Mouse (Mus musculus) forebrain, embryonic 13.5 days (tissue): Measurements from ENCODE around the gene Rps2. TPM values are rescaled to one million over a fixed set of nuclear protein-coding genes. Genes with fewer than 3 reads are reported as not detected.

Source experiments
- ATAC-seq: fragments of 200-750 bp; cut with Nextera tagmentation; 2 replicates; pipeline ENCODE4 v1.8.0; 2017
- H3K27ac ChIP-seq: fragments of 300-500 bp; sonication (generic); 2 replicates; pipeline ENCODE4 v1.5.1; 2015; ENCODE audit warnings: inconsistent platforms, mild to moderate bottlenecking, moderate library complexity
- H3K27me3 ChIP-seq: fragments of 300-500 bp; sonication (generic); 2 replicates; pipeline ENCODE4 v1.6.1; 2015; ENCODE audit warnings: mild to moderate bottlenecking, inconsistent platforms
- H3K36me3 ChIP-seq: fragments of 300-500 bp; sonication (generic); 2 replicates; pipeline ENCODE4 v1.6.1; 2015; ENCODE audit warnings: mild to moderate bottlenecking, inconsistent platforms; ENCODE audit not compliant: poor library complexity, severe bottlenecking
- H3K4me1 ChIP-seq: fragments of 300-500 bp; sonication (generic); 2 replicates; pipeline ENCODE4 v1.6.1; 2015; ENCODE audit warnings: inconsistent platforms
- H3K4me2 ChIP-seq: fragments of 300-500 bp; sonication (generic); 2 replicates; pipeline ENCODE4 v1.6.1; 2015; ENCODE audit warnings: inconsistent platforms, mild to moderate bottlenecking, moderate library complexity
- H3K4me3 ChIP-seq: fragments of 300-500 bp; sonication (generic); 2 replicates; pipeline ENCODE4 v1.5.1; 2015; ENCODE audit warnings: mild to moderate bottlenecking, inconsistent platforms
- H3K9ac ChIP-seq: fragments of 300-500 bp; sonication (generic); 2 replicates; pipeline ENCODE4 v1.6.1; 2015; ENCODE audit warnings: mild to moderate bottlenecking, inconsistent platforms
- H3K9me3 ChIP-seq: fragments of 300-500 bp; sonication (generic); replicated peaks from 2 replicates; pipeline ENCODE4 v1.6.1; 2016; ENCODE audit warnings: inconsistent platforms
- WGBS: fragments of 180-500 bp; shearing (Covaris S2); methylation state at CpG from one replicate; pipeline ENCODE4 v1.1.7; 2015; 5-methylcytosine and 5-hydroxymethylcytosine counted together
- polyA plus RNA-seq: library from polyadenylated mRNA; unstranded; fragments of >200 nt; fragmentation: Nextera tagmentation; extraction: Ambion mirVana; gene quantifications from 2 replicates; pipeline ENCODE4 v1.2.1, GENCODE M21; 2015

The Rps2 gene
- polyA plus RNA-seq, 1 experiment from 2014 or later, result 992 TPM

DNA sequence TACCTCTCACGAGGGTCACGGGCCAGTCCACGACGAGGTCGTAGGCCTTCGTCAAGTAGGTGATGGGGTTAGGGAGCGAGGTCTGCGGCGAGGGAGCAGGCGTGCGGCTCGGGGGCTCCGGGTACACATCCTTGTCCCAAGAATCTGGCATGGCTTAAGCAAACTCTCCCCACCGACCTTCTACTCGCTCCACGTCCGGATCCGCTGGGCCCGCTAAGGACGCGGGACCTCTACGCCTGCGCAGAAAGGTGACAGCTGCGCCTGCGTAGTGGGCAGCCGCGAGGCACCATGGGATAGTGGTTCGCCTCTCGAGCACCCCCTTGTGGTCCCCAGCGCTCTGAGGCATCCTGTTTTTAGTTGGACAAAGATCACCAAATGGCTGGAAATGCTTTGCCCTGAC, 6.3 kb downstream of the Rps2 start, which contains the start of gene Ndufb10:
TSS of gene Ndufb10 (minus strand) at position 295 of the 400 bp plus-strand sequence.
- peaks cover 31% of the 10 kb centered on the region for H3K4me1 ChIP-seq
- peak within 1 kb of the TSS; percentile 82 for H3K4me3 ChIP-seq
- H3K4me2 ChIP-seq, result peak within 1 kb of the TSS; percentile 94
- H3K9ac ChIP-seq, result peak within 1 kb of the TSS; percentile 96
- ATAC-seq, result peak; percentile 74
- peaks cover 17% of the 10 kb centered on the region for H3K36me3 ChIP-seq
- H3K27ac ChIP-seq, result peak within 1 kb of the TSS; percentile 65
- H3K27me3 ChIP-seq, result peaks cover 10% of the 10 kb centered on the region
- WGBS, result under 1% methylated on average over 30 of the region's 30 CpGs
- H3K9me3 ChIP-seq, result no peaks in the 10 kb centered on the region

DNA sequence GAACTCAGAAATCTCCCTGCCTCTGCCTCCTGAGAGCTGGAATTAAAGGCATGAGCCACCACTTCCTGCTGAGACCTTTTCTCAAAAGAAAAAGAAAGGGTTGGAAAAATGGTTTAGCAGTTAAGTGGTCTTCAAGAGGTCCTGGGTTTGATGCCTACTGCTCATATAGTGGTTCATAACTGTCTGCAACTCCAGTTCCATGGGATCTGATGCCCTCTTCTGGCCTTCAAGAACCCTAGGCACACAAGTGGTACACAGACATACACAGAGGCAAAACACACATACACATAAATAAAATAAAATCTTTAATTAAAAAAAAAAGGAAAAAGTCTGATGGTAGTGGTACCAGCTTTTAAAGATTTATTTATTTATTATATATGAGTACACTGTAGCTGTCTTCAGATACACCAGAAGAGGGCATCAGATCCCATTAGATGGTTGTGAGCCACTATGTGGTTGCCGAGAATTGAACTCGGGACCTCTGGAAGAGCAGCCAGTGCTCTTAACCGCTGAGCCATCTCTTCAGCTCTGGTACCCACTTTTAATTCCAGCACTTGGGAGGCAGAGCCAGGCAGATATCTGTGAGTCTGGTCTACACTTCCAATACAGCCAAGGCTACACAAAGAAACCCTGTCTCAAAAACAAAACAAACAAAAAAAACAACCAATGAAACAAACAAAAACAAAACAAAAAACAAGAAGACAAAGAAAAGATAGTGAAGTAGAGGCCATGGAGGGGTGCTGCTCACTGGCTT, 7.9 kb downstream of the Rps2 start:
- 80% methylated on average over 3 of the region's 3 CpGs for WGBS
- no peak for ATAC-seq

DNA sequence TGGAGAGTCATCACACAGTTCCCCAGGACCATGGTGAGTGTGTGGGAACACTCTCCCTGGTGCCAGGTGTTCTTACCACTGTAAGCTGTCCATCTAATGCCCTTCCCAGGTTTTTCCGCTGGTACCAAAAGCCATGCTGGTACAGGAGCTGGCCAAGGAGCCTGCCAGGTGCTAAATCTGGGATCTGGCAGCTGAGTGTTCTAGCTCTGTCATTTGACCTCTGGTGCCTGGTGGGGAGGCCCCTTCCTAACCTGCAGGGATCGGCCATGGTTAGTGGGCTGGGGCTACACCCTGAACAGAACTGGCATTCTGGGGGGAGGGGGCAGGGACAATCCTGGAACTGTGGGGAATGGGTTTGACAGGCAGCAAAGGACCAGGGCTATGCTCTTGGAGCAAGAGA, 9.7 kb downstream of the Rps2 start, which contains the start of gene Rpl3l:
TSS of gene Rpl3l (plus strand) at position 203 of the 400 bp plus-strand sequence.
- Histone ChIP-seq H3K4me2 (no peak within 1 kb of the TSS), H3K27ac (no peak within 1 kb of the TSS), H3K9ac (peak within 1 kb of the TSS; percentile 13; the same call in 1 of the 2 replicates), H3K9me3 (no peaks in the 10 kb centered on the region), H3K36me3 (peaks cover 1% of the 10 kb centered on the region; the same call in 1 of the 2 replicates), H3K4me3 (no peak within 1 kb of the TSS), H3K27me3 (peaks cover 10% of the 10 kb centered on the region), H3K4me1 (peaks cover 15% of the 10 kb centered on the region)
- no peak for ATAC-seq
- 68% methylated on average over 2 of the region's 2 CpGs for WGBS

More for the DNA sequence above, 7.9 kb downstream of the Rps2 start:
- Histone ChIP-seq H3K4me2 (no peak overlapping the region), H3K4me1 (peaks cover 31% of the 10 kb centered on the region), H3K36me3 (peaks cover 17% of the 10 kb centered on the region), H3K27me3 (peaks cover 10% of the 10 kb centered on the region), H3K27ac (no peak overlapping the region), H3K9ac (no peak overlapping the region), H3K4me3 (no peak overlapping the region), H3K9me3 (no peaks in the 10 kb centered on the region)

DNA sequence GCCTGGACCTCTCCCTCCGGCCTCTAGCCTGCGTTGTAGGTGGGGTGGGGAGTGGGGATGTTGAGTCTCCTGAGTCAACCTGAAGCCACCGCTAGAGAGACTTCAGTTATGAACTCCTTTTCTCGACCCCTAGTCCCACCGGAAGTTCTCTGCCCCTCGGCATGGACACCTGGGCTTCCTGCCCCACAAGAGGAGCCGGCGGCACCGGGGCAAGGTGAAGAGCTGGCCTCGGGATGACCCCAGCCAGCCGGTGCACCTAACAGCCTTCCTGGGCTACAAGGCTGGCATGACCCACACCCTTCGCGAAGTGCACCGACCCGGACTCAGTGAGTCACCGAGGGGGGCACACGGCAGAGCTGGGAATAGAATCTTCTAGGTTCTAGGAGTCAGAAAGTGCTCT, 10.3 kb downstream of the Rps2 start:
- no peaks in the 10 kb centered on the region for H3K9me3 ChIP-seq
- H3K27me3 ChIP-seq, result peaks cover 11% of the 10 kb centered on the region
- H3K4me3 ChIP-seq, result no peak overlapping the region
- H3K9ac ChIP-seq, result 0 out of 2 replicates have a peak overlapping the region, but pooled peaks have one; percentile 0
- no peak for ATAC-seq
- peaks cover 9% of the 10 kb centered on the region for H3K4me1 ChIP-seq
- H3K27ac ChIP-seq, result no peak overlapping the region
- WGBS, result 76% methylated on average over 17 of the region's 17 CpGs
- no peaks in the 10 kb centered on the region for H3K36me3 ChIP-seq
- H3K4me2 ChIP-seq, result no peak overlapping the region

DNA sequence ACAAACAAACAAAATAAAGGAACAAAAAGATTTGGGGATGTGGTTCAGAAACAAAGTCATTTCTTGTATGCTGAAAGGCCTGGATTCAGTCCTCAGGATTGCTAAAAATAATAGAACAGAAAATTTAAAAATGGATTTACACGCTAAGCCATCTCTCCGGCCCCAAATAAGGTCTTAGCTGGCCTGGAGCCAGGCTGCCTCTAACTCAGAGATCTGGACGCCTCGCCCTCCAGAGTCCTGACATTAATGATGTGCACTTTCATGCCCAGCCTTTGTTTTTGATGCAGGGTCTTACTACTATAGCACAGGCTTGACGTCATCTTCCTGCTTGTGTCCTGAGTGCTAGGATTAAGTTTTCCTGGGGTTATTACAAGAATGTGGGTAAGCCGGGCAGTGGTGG, 11.2 kb downstream of the Rps2 start:
- no peak overlapping the region for H3K4me2 ChIP-seq
- H3K27ac ChIP-seq, result no peak overlapping the region
- peaks cover 17% of the 10 kb centered on the region for H3K27me3 ChIP-seq
- no peak overlapping the region for H3K4me3 ChIP-seq
- H3K9me3 ChIP-seq, result no peaks in the 10 kb centered on the region
- peaks cover 3% of the 10 kb centered on the region; the same call in 1 of the 2 replicates for H3K4me1 ChIP-seq
- 79% methylated on average over 6 of the region's 6 CpGs for WGBS
- H3K9ac ChIP-seq, result no peak overlapping the region
- H3K36me3 ChIP-seq, result no peaks in the 10 kb centered on the region
- no peak for ATAC-seq

DNA sequence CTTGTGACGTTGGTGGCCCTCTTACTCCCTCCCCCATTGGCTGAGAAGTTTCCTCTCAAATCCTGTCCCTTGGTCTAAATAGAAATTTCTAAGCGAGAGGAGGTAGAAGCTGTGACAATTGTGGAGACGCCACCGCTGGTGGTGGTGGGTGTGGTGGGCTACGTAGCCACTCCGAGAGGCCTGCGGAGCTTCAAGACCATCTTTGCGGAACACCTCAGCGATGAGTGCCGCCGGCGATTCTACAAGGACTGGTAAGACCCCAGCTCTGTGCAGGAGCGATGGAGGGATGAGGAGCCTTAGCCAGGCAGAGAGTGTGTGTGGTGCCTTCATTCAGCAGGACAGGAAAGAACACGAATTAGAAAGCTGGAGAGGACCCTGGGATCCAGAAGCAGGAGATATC, 12.9 kb downstream of the Rps2 start:
- ATAC-seq, result no peak
- Histone ChIP-seq H3K4me3 (no peak overlapping the region), H3K9me3 (no peaks in the 10 kb centered on the region), H3K4me1 (no peaks in the 10 kb centered on the region), H3K36me3 (no peaks in the 10 kb centered on the region), H3K4me2 (no peak overlapping the region), H3K9ac (no peak overlapping the region), H3K27me3 (peaks cover 17% of the 10 kb centered on the region), H3K27ac (no peak overlapping the region)
- WGBS, result 82% methylated on average over 14 of the region's 14 CpGs

DNA sequence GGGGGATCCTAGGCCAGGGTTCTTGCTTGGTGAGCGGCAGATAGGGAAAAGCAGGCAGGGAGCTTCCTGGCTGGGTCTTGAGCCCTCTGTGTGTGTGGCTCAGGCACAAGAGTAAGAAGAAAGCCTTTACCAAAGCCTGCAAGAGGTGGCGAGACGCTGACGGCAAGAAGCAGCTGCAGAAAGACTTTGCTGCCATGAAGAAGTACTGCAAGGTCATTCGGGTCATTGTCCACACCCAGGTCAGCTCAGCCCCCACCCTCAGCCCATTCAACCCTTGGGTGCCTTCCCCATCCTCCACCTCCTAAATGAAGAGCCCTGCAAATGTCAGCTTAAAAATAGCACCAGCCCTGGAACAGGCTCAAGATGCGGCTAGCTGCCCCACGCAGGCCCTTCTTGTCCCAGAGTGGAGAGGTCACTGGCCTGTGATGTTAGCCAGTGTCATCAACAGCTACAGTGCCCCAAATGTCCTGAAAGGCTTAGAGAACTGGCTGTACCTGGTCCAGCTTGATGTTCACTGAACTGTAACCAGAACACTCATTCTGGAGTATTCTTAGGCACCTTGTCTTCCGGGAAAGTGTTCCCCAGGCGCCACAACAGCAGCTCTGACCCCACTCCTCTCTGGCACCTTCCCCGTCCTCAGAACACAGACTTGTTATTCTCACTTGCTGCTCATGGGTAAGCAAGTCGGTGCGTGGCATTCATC, 14.5 kb downstream of the Rps2 start:
- peaks cover 11% of the 10 kb centered on the region for H3K4me1 ChIP-seq
- no peaks in the 10 kb centered on the region for H3K36me3 ChIP-seq
- no peaks in the 10 kb centered on the region for H3K9me3 ChIP-seq
- H3K9ac ChIP-seq, result no peak overlapping the region
- ATAC-seq, result no peak
- 80% methylated on average over 12 of the region's 12 CpGs for WGBS
- no peak overlapping the region for H3K4me3 ChIP-seq
- H3K27me3 ChIP-seq, result peaks cover 16% of the 10 kb centered on the region
- no peak overlapping the region for H3K27ac ChIP-seq
- no peak overlapping the region for H3K4me2 ChIP-seq

DNA sequence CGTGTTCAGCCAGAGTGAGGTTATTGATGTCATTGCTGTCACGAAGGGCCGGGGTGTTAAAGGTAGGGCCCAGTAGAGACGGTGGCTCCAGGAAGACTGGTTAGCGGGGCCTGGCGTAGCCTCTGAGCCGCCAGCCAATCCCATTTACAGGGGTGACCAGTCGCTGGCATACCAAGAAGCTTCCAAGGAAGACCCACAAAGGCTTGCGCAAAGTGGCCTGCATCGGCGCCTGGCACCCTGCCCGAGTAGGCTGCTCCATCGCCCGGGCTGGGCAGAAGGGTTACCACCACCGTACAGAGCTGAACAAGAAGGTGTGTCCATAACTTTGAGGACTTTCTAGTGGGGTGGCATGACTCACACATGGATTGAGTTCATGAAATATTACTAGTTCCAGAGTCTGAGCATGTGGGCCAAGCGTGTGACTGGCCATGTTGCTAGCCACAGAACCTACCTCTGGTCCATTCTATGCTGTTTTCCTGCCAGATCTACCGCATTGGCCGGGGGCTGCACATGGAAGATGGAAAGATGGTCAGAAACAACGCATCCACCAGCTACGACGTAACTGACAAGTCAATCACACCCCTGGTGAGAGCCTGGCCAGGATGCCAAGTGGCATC, 15.6 kb downstream of the Rps2 start:
- peak overlapping the region; percentile 34; the same call in 1 of the 2 replicates for H3K9ac ChIP-seq
- ATAC-seq, result no peak
- peaks cover 16% of the 10 kb centered on the region for H3K4me1 ChIP-seq
- no peaks in the 10 kb centered on the region for H3K9me3 ChIP-seq
- 88% methylated on average over 21 of the region's 21 CpGs for WGBS
- no peak overlapping the region for H3K4me2 ChIP-seq
- H3K27me3 ChIP-seq, result peaks cover 7% of the 10 kb centered on the region; the same call in 1 of the 2 replicates
- H3K36me3 ChIP-seq, result no peaks in the 10 kb centered on the region
- H3K27ac ChIP-seq, result no peak overlapping the region
- no peak overlapping the region for H3K4me3 ChIP-seq

DNA sequence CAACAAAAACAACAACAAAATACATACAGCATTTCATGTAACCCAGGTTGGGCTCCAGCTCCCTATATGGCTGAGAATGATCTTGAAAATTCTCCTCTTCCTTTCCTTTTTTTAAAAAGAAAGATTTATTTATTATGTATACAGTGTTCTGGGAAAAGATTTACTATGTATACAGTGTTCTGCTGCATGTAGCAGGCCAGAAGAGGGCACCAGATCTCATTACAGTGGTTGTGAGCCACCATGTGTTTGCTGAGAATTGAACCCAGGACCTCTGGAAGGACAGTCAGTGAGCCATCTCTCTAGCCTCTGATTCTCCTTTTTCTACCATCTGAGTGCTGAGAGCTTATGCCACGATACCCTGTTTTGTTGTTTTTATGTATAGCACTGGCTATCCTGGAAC, 16.6 kb downstream of the Rps2 start:
- ATAC-seq, result no peak
- WGBS, result 93% methylated on average over 1 of the region's 1 CpGs

DNA sequence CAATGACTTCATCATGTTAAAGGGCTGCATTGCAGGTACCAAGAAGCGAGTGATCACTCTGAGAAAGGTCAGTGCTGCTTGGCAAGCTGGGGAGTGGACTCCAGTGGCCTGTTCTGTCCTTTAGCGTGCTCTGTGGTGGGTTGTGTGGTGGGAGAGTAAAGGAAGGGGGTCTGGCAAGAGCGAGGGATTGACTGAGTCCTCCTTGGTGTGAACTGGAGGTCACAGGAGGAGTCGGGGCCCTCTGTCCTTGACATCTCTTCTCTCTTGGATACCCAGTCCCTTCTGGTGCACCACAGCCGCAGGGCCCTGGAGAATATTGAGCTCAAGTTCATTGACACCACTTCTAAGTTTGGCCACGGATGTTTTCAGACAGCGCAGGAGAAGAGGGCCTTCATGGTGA, 17.5 kb downstream of the Rps2 start:
- WGBS, result 87% methylated on average over 7 of the region's 7 CpGs
- ATAC-seq, result no peak
- H3K4me2 ChIP-seq, result 0 out of 2 replicates have a peak overlapping the region, but pooled peaks have one; percentile 79
- H3K4me3 ChIP-seq, result peak overlapping the region; percentile 56; the same call in 1 of the 2 replicates
- H3K27ac ChIP-seq, result no peak overlapping the region
- H3K4me1 ChIP-seq, result peaks cover 16% of the 10 kb centered on the region
- no peak overlapping the region for H3K9ac ChIP-seq
- H3K27me3 ChIP-seq, result peaks cover 7% of the 10 kb centered on the region; the same call in 1 of the 2 replicates
- no peaks in the 10 kb centered on the region for H3K9me3 ChIP-seq
- no peaks in the 10 kb centered on the region for H3K36me3 ChIP-seq

More for the DNA sequence above, 16.6 kb downstream of the Rps2 start:
- H3K27ac ChIP-seq, result no peak overlapping the region
- H3K4me3 ChIP-seq, result no peak overlapping the region
- H3K4me2 ChIP-seq, result no peak overlapping the region
- no peaks in the 10 kb centered on the region for H3K9me3 ChIP-seq
- H3K36me3 ChIP-seq, result no peaks in the 10 kb centered on the region
- no peak overlapping the region for H3K9ac ChIP-seq
- H3K4me1 ChIP-seq, result peaks cover 16% of the 10 kb centered on the region
- H3K27me3 ChIP-seq, result peaks cover 7% of the 10 kb centered on the region; the same call in 1 of the 2 replicates

DNA sequence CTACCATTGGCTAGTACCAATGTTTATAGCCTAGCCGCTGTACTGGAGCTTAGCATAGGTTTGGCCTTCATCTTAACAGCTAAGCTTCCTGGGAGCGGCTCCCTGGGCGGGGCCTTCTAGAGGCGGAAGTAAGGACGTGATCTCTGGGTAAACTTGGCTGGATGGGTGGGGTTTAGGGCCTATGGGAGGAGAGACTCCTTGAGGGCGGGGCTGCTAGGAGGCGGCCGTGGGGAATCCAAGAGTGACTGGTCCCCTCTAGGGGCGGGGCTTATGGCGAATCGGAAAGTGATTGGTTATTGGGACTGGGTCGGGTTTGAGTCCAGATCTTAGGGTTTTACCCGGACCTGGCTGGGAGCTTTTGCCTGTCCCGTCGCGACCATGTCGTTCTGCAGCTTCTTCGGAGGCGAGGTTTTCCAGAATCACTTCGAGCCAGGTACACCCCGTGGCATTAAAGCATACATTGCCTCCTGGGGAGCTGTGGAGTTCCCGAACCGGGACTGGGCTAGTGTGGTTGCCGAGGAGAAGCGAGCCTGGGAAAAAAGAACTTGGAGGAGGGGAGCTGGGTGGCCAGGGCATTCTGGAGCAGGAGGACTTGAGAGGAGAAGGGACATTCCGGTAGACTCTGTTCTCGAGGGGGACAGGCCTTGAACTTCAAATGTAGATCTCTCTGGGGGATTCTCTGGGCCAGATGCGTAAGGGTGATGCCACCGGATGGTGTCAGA, 18.6 kb downstream of the Rps2 start, which contains the start of gene Msrb1:
TSS of gene Msrb1 (plus strand) at position 313 of the 722 bp plus-strand sequence.
- under 1% methylated on average over 29 of the region's 29 CpGs for WGBS
- no peaks in the 10 kb centered on the region for H3K36me3 ChIP-seq
- peak within 1 kb of the TSS; percentile 68 for H3K9ac ChIP-seq
- no peaks in the 10 kb centered on the region for H3K9me3 ChIP-seq
- peak; percentile 98 for ATAC-seq
- peak within 1 kb of the TSS; percentile 79 for H3K4me2 ChIP-seq
- H3K27me3 ChIP-seq, result peaks cover 7% of the 10 kb centered on the region; the same call in 1 of the 2 replicates
- peak within 1 kb of the TSS; percentile 48 for H3K27ac ChIP-seq
- H3K4me3 ChIP-seq, result peak within 1 kb of the TSS; percentile 56
- H3K4me1 ChIP-seq, result peaks cover 16% of the 10 kb centered on the region
